Mouse (Mus musculus) C2C12 (cell line): ENCODE results near the gene Dhh. TPM values are rescaled to one million over a fixed set of nuclear protein-coding genes. Genes with fewer than 3 reads are reported as not detected.

Experiments used
- H3K27me3 ChIP-seq: one replicate; pipeline ENCODE4 v1.6.1; 2011; ENCODE audit not compliant: control insufficient read depth, insufficient read depth, insufficient read length
- H3K36me3 ChIP-seq: one replicate; pipeline ENCODE4 v1.6.1; 2011; ENCODE audit not compliant: control insufficient read depth, insufficient read depth
- H3K4me3 ChIP-seq: one replicate; pipeline ENCODE4 v1.5.1; 2011; ENCODE audit warnings: mild to moderate bottlenecking, control low read depth; ENCODE audit not compliant: poor library complexity, insufficient read depth, severe bottlenecking
- H3K79me2 ChIP-seq: one replicate; pipeline ENCODE4 v1.6.1; 2011; ENCODE audit not compliant: control insufficient read depth, insufficient read depth
- H3K79me3 ChIP-seq: one replicate; pipeline ENCODE4 v1.6.1; 2011; ENCODE audit warnings: low read depth, control low read depth
- H3ac ChIP-seq: one replicate; pipeline ENCODE3; 2011; ENCODE audit warnings: low read depth; ENCODE audit not compliant: control insufficient read depth, insufficient read length
- CEBPB ChIP-seq: IDR thresholded peaks from one replicate; pipeline ENCODE4 v1.6.1; 2011; ENCODE audit warnings: low read depth, mild to moderate bottlenecking, control low read depth, moderate library complexity
- CTCF ChIP-seq: IDR thresholded peaks from one replicate; pipeline ENCODE4 v1.5.1; 2011; ENCODE audit not compliant: control insufficient read depth, insufficient read depth, insufficient read length
- FOSL1 ChIP-seq: IDR thresholded peaks from one replicate; pipeline ENCODE4 v1.8.0; 2011; ENCODE audit warnings: mild to moderate bottlenecking, low read length; ENCODE audit not compliant: poor library complexity, insufficient read depth, severe bottlenecking
- MAX ChIP-seq: IDR thresholded peaks from one replicate; pipeline ENCODE4 v1.6.1; 2011; ENCODE audit warnings: mild to moderate bottlenecking, control low read depth
- MYOD1 ChIP-seq: IDR thresholded peaks from one replicate; pipeline ENCODE4 v1.6.1; 2011; ENCODE audit warnings: low read depth; ENCODE audit not compliant: control insufficient read depth, insufficient read length
- MYOG ChIP-seq: IDR thresholded peaks from one replicate; pipeline ENCODE4 v1.6.1; 2011; ENCODE audit not compliant: control insufficient read depth, insufficient read length; ENCODE audit errors: extremely low read depth
- USF1 ChIP-seq: IDR thresholded peaks from one replicate; pipeline ENCODE4 v1.6.1; 2011; ENCODE audit warnings: low read depth, mild to moderate bottlenecking, control low read depth, moderate library complexity
- polyA plus RNA-seq: library from polyadenylated mRNA; unstranded; fragments of >200 nt; fragmentation: generic; extraction: Trizol; gene quantifications from one replicate; pipeline ENCODE4 v1.2.1, GENCODE M21; 2012; ENCODE audit warnings: missing spikeins

Dhh gene
- polyA plus RNA-seq, 1 experiment, result 0.16 TPM

DNA sequence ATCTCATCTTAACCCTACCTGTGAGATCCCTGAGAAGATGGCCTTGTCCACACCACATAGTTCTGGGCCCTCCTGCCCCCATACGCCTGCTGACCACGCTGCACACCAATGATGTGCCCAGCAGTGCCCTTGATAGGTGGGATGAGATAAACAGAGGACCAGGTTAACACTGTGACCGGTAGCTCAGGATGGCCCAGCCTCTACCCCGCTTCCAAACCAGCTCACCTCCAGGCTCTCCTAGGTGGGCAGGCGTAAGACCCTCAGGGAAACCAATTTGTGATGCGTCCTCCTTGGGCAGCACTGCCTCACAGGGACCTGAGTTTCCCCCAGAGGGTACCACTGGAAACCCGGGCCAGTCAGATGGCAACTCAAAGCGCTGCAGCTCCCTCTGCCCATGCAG lies 32.6 kb downstream of the Dhh start:
- peaks cover 73% of the 10 kb centered on the region for H3K36me3 ChIP-seq
- H3K4me3 ChIP-seq, result no peak overlapping the region
- peaks cover 57% of the 10 kb centered on the region for H3K79me3 ChIP-seq
- H3ac ChIP-seq, result no peak overlapping the region
- H3K79me2 ChIP-seq, result peaks cover 63% of the 10 kb centered on the region
- H3K27me3 ChIP-seq, result no peaks in the 10 kb centered on the region
- TF ChIP-seq MYOD1 (no peak), MYOG (no peak), CEBPB (no peak), CTCF (no peak), FOSL1 (no peak)

DNA sequence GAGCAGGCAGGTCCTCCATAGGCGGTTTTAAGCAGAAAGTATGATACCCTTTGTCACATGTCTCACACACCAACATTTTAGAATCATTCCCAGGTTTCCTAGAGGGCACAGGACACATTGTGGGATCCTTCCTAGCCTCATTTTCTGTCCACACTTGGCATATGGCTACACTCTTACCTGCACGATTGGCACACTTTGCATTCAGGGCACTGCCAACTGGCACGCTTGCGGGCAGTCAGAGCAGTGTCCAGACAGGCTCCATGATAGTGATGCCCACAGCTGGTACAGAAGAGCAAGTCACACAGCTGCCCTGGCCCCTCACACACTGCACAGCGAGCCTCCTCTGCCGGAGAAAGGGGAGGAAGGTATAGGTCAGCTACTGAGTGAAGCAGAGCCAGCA lies 33.4 kb downstream of the Dhh start:
- peaks cover 82% of the 10 kb centered on the region for H3K36me3 ChIP-seq
- H3K27me3 ChIP-seq, result no peaks in the 10 kb centered on the region
- H3K79me3 ChIP-seq, result peaks cover 48% of the 10 kb centered on the region
- no peak overlapping the region for H3K4me3 ChIP-seq
- H3K79me2 ChIP-seq, result peaks cover 54% of the 10 kb centered on the region
- TF ChIP-seq CTCF (no peak), USF1 (no peak), MAX (no peak), MYOD1 (no peak), CEBPB (no peak), FOSL1 (no peak), MYOG (no peak)
- no peak overlapping the region for H3ac ChIP-seq

DNA sequence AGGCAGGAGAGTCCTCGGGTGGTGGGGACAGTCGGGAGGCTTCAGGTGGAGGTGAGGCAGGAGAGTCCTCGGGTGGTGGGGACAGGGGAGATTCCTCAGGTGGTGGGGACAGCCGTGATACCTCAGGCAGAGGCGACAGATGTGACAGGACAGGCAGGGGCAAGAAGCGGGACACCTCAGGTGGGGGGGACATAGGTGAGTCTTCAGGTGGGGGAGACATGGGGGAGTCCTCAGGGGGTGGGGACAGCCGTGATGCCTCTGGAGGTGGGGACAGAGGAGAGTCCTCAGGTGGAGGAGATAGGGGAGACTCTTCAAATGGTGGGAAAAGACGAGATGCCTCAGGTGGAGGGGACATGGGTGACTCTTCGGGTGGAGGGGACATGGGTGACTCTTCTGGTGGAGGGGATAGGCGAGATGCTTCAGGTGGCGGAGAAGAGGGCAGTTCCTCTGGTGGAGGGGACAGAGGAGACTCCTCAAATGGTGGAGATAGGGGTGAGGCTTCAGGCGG lies 34.8 kb downstream of the Dhh start:
- H3K79me2 ChIP-seq, result peaks cover 40% of the 10 kb centered on the region
- H3K4me3 ChIP-seq, result no peak overlapping the region
- peaks cover 90% of the 10 kb centered on the region for H3K36me3 ChIP-seq
- H3ac ChIP-seq, result no peak overlapping the region
- no peaks in the 10 kb centered on the region for H3K27me3 ChIP-seq
- no peak for TF ChIP-seq MYOG
- no peak for TF ChIP-seq CEBPB
- no peak for TF ChIP-seq CTCF
- no peak for TF ChIP-seq MAX
- no peak for TF ChIP-seq USF1
- no peak for TF ChIP-seq MYOD1
- no peak for TF ChIP-seq FOSL1
- peaks cover 34% of the 10 kb centered on the region for H3K79me3 ChIP-seq

DNA sequence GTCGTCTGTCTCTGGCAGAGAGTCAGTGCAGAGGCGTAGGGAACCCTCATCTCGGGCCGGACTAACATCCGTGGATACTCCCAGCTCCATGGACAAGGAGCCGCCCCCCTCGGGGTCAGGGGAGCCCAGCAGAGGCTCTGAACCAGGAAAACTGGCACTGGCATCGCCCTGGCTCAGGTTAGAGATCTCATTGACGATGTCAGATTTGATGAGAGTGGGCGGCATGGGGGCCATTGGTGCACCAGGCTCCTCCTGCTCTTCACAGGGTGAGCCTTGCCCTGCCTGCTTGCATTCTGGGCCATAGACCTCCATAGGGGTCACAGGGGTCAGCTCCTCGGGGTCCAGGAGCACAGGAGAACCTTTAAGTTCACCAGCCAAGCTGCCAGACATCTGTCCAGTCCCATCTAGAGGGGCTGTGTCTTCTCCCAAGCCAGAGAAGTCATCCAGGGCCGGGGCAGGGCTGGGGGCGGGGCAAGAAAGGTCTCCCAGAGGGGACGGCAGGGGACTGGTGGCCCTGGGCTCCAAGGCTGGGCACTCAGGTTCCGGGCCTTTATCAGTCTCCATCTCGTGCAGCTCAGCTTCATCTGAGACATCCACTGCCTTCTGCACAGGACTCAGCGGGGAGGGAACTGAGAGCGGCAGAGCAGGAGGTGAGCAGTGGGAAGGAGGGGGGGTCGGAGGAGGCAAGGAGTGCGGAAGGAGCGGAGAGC lies 36.5 kb downstream of the Dhh start:
- peaks cover 18% of the 10 kb centered on the region for H3K79me3 ChIP-seq
- H3K4me3 ChIP-seq, result no peak overlapping the region
- no peaks in the 10 kb centered on the region for H3K27me3 ChIP-seq
- TF ChIP-seq MYOD1 (no peak), USF1 (no peak), FOSL1 (no peak), MAX (no peak), CTCF (no peak), CEBPB (no peak), MYOG (no peak)
- H3K79me2 ChIP-seq, result peaks cover 23% of the 10 kb centered on the region
- peaks cover 99% of the 10 kb centered on the region for H3K36me3 ChIP-seq
- H3ac ChIP-seq, result no peak overlapping the region

DNA sequence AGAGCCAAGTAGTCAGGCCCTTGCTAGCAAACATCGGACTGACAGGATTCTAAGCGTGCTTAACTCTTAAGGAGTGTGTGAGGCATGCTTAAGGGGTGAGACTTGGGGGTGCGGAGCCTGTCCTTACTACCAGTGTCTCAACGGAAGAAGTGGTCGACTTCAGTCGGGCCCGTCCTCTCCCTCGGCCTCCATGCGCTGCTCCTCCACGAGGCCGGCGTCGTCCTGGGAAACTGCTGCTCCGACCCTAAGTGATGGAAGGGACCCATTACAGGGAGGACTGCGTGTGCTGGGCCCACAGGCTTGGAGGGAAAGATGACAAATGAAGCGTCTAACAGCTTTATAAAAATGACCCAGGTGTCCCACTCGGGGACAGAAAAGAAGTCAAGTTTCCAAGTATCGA lies 37.4 kb downstream of the Dhh start:
- Histone ChIP-seq H3K79me2 (peaks cover 14% of the 10 kb centered on the region), H3ac (no peak overlapping the region), H3K36me3 (peaks cover 100% of the 10 kb centered on the region), H3K4me3 (no peak overlapping the region), H3K79me3 (peaks cover 8% of the 10 kb centered on the region), H3K27me3 (no peaks in the 10 kb centered on the region)
- no peak for TF ChIP-seq CEBPB
- TF ChIP-seq MAX, result no peak
- TF ChIP-seq USF1, result no peak
- TF ChIP-seq CTCF, result no peak
- TF ChIP-seq FOSL1, result no peak
- no peak for TF ChIP-seq MYOG
- TF ChIP-seq MYOD1, result no peak
